Mouse (Mus musculus) CH12.LX (cell line): ENCODE data around the gene Slc35f6.

Experiments used
- CHD1 ChIP-seq: IDR thresholded peaks from 2 replicates; pipeline ENCODE4 v1.6.1; 2012; ENCODE audit warnings: low read depth, low read length, improper control_type of control experiment, inconsistent platforms
- CHD2 ChIP-seq: IDR thresholded peaks from 2 replicates; pipeline ENCODE4 v1.6.1; 2011; ENCODE audit warnings: low read length, improper control_type of control experiment
- CTCF ChIP-seq, 2 experiments: IDR thresholded peaks in 1 of 2; conservative IDR thresholded peaks in 1 of 2; 2 replicates each; pipeline ENCODE4 v1.5.1; 2011 to 2012; ENCODE audit warnings: low read depth in 2 of 2, low read length in 2 of 2, improper control_type of control experiment in 1 of 2, inconsistent platforms in 1 of 2, mild to moderate bottlenecking in 1 of 2, moderate library complexity in 1 of 2
- MEF2A ChIP-seq: IDR thresholded peaks from 2 replicates; pipeline ENCODE4 v1.6.1; 2014; ENCODE audit warnings: low read depth, mild to moderate bottlenecking, inconsistent platforms, low read length, improper control_type of control experiment, borderline replicate concordance
- NELFE ChIP-seq: IDR thresholded peaks from 2 replicates; pipeline ENCODE4 v1.6.1; 2011; ENCODE audit warnings: low read depth, low read length, improper control_type of control experiment
- POLR2A ChIP-seq: IDR thresholded peaks from 2 replicates; pipeline ENCODE4 v1.6.1; 2011; ENCODE audit warnings: low read depth, mild to moderate bottlenecking, improper control_type of control experiment, low read length
- UBTF ChIP-seq: IDR thresholded peaks from 2 replicates; pipeline ENCODE4 v1.6.1; 2012; ENCODE audit warnings: low read depth, mild to moderate bottlenecking, inconsistent platforms, low read length, improper control_type of control experiment, moderate library complexity

- TF ChIP-seq NELFE = no peak
- TF ChIP-seq CHD2 = no peak
- no peak for TF ChIP-seq UBTF
- no peak for TF ChIP-seq CHD1
- no peak for TF ChIP-seq CTCF (conservative IDR thresholded peaks at IDR 0.05 in 1 of 2, IDR thresholded peaks at IDR 0.05 in 1 of 2; ENCODE audit: low read depth in 2 of 2, low read length in 2 of 2)
- TF ChIP-seq MEF2A = no peak
- TF ChIP-seq POLR2A = no peak
Observed at GRCm38 (mm10) chr5:30621844-30622176, 25.9 kb upstream of the Slc35f6 start.
